Mouse (Mus musculus) liver, embryonic 18 days (tissue): ENCODE data around the gene Dqx1. TPM values are rescaled to one million over a fixed set of nuclear protein-coding genes. Genes with fewer than 3 reads are reported as not detected.

Experiments used
- polyA plus RNA-seq: library from polyadenylated mRNA; depleted of rRNA; stranded (reverse); fragments of >200 nt; gene quantifications from 2 replicates; pipeline ENCODE4 v1.2.3, GENCODE M21; 2012; rRNA removed

Gene Dqx1
- polyA plus RNA-seq: 13.9 and 14.9 TPM in 2 replicates

GRCm38 (mm10) chr6:83057790-83058189 is at the start of gene Dqx1:
Gene Dqx1, plus strand, starts transcription at chr6:83057844.

DNA sequence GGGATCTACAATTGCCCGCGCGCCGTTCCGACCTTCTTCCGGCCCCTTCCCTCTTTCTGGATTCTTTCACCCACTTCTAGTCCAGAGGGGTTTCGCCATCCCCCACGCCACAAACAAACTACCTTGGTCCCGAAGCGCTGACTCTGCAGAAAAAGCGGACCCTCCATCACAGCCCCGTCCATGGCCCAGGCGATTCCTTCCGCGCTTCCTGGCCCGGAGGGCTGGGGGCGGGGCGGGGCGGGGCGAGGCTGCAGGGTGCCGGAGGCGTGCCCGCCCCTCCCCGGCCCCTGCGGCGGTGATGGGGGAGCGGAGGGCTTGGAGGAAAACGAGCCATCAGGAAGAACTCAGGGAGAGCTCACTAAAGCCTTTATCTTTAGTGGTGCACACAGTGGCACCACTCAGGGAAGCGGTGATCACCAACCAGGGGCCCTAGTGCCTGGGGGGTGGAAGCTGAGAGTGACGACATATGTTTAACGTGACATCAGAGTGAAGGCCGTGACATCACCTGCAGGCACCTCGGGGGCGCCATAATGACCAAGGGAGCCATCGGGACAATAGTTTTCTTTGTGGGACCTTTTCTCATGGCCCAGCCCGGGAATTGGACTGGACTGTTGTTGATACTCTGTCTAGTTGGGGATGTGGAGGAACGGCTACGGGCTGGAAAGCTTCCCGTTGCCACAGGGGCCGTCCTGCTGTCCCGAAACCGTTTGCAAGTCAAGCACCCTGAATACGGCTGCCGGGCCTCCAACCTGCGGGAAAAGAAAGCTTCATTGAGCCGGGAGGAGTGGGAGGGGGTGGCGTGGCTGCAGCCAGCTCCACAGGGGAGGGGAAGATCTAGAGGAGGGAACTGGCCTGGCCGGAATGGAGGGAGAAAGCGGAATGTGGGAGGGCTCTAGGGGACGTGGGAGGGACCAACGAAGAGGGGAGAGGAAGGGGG is 24.1 kb upstream of the Dqx1 start, which contains the start of the genes Dok1 and Loxl3:
Dok1 (minus strand) TSS at position 223 of the 937 bp plus-strand sequence.
Loxl3 (plus strand) TSS at position 925 of the 937 bp plus-strand sequence.

GRCm38 (mm10) chr6:83054074-83054851 is 3.4 kb upstream of the Dqx1 start, which contains the start of gene Aup1:
Gene Aup1, plus strand, starts transcription at chr6:83054521.

DNA sequence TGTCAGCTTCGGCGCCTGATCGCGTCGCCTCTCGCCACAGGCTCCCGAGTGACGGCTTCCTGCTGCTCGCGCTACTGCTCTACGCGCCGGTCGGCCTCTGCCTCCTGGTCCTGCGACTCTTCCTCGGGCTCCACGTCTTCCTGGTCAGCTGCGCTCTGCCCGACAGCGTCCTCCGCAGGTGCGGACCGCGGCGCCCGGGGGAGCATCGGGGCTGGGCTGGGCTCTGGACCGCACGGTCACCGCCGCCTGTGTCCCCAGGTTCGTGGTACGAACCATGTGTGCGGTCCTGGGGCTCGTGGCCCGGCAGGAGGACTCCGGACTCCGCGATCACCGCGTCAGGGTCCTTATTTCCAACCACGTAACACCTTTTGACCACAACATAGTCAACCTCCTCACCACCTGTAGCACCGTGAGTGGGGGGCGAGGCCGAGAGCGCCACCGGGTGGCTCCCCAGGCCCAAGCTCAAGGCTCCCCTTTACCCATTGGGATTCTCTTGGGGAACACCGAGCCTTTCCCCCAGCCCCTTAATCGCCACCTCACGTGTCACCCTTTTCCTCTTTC is 2.7 kb upstream of the Dqx1 start, which contains the start of gene Htra2:
Htra2 (minus strand) TSS at position 403 of the 561 bp plus-strand sequence.

GRCm38 (mm10) chr6:83070247-83070310 is 12.4 kb downstream of the Dqx1 start, which contains the start of gene Tlx2:
Gene Tlx2, minus strand, starts transcription at chr6:83070293.

DNA sequence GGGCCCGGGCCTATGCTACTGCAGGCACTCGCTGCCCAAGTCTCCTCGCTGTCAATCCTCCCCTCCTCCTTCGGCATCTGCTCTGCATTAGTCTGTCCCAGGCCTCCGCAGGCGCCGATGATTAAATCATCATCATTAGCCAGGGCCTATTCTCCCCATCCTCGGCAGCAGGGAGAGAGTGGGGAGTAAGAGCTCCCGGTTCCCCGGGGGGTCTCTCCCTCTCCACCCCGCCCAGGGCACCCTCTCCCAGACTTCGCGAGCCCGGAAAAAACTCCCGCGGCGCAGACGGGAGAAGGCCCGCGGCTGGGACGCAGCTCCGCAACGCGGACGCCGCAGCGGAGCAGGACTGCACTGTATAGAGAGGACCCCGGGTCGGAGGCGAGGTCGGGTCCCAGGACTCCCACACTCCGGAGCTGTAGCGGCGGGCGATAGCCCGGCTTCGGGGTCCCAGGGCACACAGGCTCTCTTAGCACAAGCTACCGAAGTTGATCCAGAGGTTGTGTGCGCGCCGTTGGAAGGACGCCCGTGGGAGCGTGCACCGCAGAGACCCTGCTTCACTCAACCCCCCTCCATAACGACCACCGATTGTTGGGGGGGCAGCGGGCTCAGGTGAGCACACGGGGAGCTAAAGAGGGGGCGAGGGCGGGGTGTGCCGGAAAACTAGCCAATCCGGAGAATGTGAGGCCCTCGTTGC is 20.1 kb downstream of the Dqx1 start, which contains the start of gene Pcgf1:
Pcgf1 (plus strand) TSS at position 240 of the 694 bp plus-strand sequence.

GRCm38 (mm10) chr6:83086121-83087035 is 28.7 kb downstream of the Dqx1 start, which contains the start of gene Lbx2:
Gene Lbx2, plus strand, starts transcription at chr6:83086367.

GRCm38 (mm10) chr6:83101316-83101687 is 43.7 kb downstream of the Dqx1 start, which contains the start of the genes Ccdc142 and Gm42688:
Gene Ccdc142, plus strand, starts transcription at chr6:83101601.
Gene Gm42688, plus strand, starts transcription at chr6:83101617.

DNA sequence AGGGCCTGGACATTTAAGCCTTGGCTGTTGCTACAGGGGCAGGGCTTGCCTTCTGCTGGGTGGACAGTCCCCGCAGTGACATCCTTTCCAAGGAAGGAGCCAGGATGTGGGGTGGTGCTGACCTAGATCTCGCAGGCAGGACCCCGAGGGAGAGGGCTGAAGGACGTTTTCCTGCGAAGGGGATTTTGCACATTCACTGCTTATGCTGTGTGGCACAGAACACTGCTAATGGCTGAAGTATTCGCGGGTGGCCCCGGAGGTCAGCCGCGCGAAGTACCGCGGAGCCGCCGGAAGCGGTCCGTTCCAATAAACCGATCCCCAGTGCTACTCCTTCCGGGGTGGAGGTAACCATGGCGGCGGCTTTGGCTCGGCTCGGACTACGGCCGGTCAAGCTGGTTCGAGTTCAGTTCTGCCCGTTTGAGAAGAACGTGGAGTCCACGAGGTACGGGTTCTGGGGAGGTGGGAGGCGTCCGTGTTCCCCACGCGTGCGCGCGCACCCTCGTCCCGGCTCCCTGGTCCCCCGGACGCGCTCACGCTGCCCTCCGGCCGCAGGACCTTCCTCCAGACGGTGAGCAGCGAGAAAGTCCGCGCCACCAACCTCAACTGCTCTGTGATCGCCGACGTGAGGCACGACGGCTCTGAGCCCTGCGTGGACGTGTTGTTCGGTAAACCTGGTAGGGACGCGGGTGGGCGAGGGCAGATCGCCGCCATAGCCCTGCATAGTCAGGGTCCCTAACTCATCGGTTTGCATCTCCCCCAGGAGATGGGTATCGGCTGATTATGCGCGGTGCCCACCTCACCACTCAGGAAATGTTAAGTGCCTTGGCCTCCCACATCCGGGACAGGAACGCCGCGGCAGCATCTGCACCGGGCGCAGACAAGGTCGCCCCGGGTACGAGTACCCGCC is 51.4 kb downstream of the Dqx1 start, which contains the start of gene Mrpl53:
Mrpl53 (plus strand) TSS at position 279 of the 907 bp plus-strand sequence.

DNA sequence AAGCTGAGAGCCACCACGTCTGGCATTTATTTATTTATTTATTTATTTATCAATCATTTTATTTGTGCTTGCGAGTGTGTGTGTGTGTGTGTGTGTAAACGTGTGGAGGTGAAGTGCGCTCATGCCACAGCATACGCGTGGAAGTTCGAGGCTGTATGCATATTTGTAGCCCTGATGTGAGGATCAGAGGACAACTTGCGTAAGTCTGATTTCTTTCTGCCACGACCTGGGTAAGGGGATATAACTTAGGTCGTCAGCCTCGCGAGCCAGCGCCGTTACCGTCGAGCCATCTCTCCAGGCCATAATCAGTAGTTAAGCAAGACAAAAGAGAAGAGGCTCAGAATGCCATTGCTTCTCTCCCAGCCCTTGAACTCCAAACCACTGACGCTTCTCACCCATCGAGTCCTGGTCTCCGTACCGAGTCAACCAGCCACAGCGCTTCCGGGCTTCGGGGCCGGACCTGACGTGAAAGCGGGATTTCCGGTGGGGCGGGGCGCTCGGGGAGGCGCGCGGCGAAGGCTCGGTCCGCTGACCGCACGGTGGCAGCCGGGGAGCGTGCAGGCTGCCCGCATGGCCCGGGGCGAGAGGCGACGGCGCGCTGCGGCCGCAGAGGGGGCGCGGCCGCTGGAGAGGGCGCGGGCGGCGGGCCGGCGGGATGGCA is 57.5 kb downstream of the Dqx1 start, which contains the start of gene Mogs:
Mogs (plus strand) TSS at position 486 of the 661 bp plus-strand sequence.

Other genes with a start within 250 kb of the Dqx1 start
- 0.09 and 0.10 TPM in 2 replicates for gene Sema4f, start 118.1 kb upstream of the Dqx1 start, polyA plus RNA-seq
- 2.1 and 2.9 TPM in 2 replicates for gene M1ap, start 110.9 kb upstream of the Dqx1 start, polyA plus RNA-seq
- gene Dok1, start 24.4 kb upstream of the Dqx1 start, polyA plus RNA-seq: 8.1 TPM in 2 replicates
- 1.7 and 1.8 TPM in 2 replicates for gene Loxl3, start 23.7 kb upstream of the Dqx1 start, polyA plus RNA-seq
- gene Aup1, start 3.3 kb upstream of the Dqx1 start, polyA plus RNA-seq: 160 and 172 TPM in 2 replicates
- 36.8 and 39.4 TPM in 2 replicates for gene Htra2, start 2.6 kb upstream of the Dqx1 start, polyA plus RNA-seq
- not detected in 2 replicates for gene Tlx2, start 12.4 kb downstream of the Dqx1 start, polyA plus RNA-seq
- gene Pcgf1, start 20.0 kb downstream of the Dqx1 start, polyA plus RNA-seq: 14.5 and 15.4 TPM in 2 replicates
- 0.29 and 0.47 TPM in 2 replicates for gene Lbx2, start 28.5 kb downstream of the Dqx1 start, polyA plus RNA-seq
- 0.85 and 1.0 TPM in 2 replicates for gene Ccdc142, start 43.8 kb downstream of the Dqx1 start, polyA plus RNA-seq
- gene Gm42688, start 43.8 kb downstream of the Dqx1 start, polyA plus RNA-seq: 1.5 and 2.0 TPM in 2 replicates
- gene Mrpl53, start 51.2 kb downstream of the Dqx1 start, polyA plus RNA-seq: 49.4 and 73.2 TPM in 2 replicates
- gene Mogs, start 57.7 kb downstream of the Dqx1 start, polyA plus RNA-seq: 32.2 and 36.3 TPM in 2 replicates
- gene Wbp1, start 63.7 kb downstream of the Dqx1 start, polyA plus RNA-seq: 24.7 and 26.2 TPM in 2 replicates
- gene Ino80b, start 67.6 kb downstream of the Dqx1 start, polyA plus RNA-seq: 8.5 and 10.0 TPM in 2 replicates
- 19.0 and 22.3 TPM in 2 replicates for gene Rtkn, start 77.6 kb downstream of the Dqx1 start, polyA plus RNA-seq
- gene Wdr54, start 98.6 kb downstream of the Dqx1 start, polyA plus RNA-seq: 0.36 and 0.39 TPM in 2 replicates
- 0.02 and 0.04 TPM in 2 replicates for gene 1700003E16Rik, start 98.6 kb downstream of the Dqx1 start, polyA plus RNA-seq
- 16.8 and 23.5 TPM in 2 replicates for gene Dctn1, start 108.1 kb downstream of the Dqx1 start, polyA plus RNA-seq
- 0.05 TPM in 2 replicates for gene Slc4a5, start 162.0 kb downstream of the Dqx1 start, polyA plus RNA-seq